Mouse (Mus musculus) heart, adult 2 months (tissue): ENCODE data around the gene Pimreg.

Experiments used
- CTCF ChIP-seq: fragments of 200-600 bp; IDR thresholded peaks from 2 replicates; pipeline ENCODE4 v1.8.1; 2022; ENCODE audit warnings: antibody characterized with exemption, mild to moderate bottlenecking, moderate library complexity
- POLR2A ChIP-seq: fragments of 200-500 bp; IDR thresholded peaks from 2 replicates; pipeline ENCODE4 v1.6.1; 2011; ENCODE audit warnings: mild to moderate bottlenecking, low read depth, low read length, control low read depth; ENCODE audit not compliant: insufficient read depth

DNA sequence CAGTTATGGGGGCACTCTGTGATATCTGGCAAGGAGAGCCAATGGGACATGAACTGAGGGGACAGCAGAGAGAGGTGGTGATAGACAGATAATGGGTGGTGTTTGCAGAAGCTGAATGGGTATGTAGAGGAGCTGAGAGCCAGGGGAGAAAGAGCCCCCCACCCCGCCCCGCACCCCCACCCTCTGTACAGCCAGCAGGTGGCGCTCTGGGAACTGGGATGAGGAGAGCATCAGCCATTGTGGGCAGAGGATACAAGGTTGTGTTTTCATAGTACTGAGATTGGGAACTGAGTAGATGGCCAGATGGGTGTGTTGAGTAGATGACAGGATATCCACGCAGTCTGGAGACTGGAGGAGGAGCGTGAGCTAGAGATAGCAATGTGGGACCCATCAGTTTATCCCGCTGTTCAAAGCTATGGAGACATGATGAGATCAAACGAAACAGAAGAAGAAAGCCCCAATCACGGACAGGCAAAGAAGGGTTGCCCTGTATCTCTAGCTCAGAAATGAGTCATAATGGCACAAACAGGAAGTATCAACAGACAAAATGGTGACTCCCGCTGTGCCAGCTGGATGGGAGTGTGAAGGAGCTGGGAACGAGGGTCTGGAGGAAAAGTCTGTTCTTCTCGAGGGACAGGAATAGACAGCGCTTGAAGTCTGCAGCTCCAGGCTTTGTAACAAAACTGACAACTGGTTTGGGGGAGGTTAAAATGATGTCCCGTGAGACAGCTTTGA, 25.1 kb upstream of the Pimreg start:
- TF ChIP-seq CTCF: no peak
- no peak for TF ChIP-seq POLR2A
